In the genomic region with DNA sequence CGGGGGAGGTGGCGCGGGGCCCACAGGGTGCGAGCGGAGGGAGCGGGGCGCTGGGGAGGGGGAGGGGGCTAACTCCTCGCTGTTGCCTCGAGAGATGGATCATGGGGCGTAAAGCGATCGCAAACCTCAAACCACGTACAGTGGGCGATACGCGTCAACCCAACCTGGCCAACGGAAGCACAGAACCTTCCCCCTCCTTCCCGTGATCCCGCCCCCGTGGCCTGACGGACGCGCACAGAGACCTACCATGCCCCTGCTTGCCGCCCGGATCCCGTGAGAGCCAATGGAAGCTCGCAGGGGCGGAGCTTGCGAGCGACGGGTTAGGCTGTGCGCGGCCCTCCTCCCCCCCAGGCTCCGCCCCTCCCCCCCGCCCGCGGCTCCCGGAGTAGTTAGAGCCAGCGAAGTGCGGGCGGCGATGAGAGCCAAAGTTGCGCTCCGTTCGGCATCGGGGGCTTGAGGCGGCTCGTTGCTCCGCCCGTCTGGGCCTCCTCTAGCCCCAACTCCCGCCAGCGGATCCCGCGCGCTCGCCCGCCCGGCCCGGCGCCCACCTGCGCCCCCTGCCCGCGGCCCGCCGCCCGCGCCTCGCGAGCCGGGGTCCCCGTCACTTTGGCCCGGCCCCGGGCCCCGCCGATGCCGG, we compare ENCODE assay signal across 8 mouse cellular contexts. TPM values are rescaled to one million over a fixed set of nuclear protein-coding genes. Genes with fewer than 3 reads are reported as not detected.
DNase-seq lines count a peak whose midpoint lies in the region; ATAC-seq lines count a peak whose summit lies in the region.

Rcor1 (plus strand) TSS at position 376 of the 637 bp plus-strand sequence.

- peak within 1 kb of the TSS; percentile 95 for H3K4me3 ChIP-seq in forebrain, embryonic 14.5 days (ENCODE audit: low read depth, low read length)
- peak within 1 kb of the TSS; percentile 91 for H3K4me3 ChIP-seq in neural tube, embryonic 15.5 days (replicated peaks)

- intact Hi-C loops in heart, postnatal 14 days (cut with DNase I), result loop anchor here (2.0 kb wide), 1 partner anchor 46 kb away; no protein-coding TSS in a partner anchor

- WGBS in forebrain, embryonic 14.5 days, result under 1% methylated on average over 36 of the region's 76 CpGs
- under 1% methylated on average over 49 of the region's 76 CpGs for WGBS in neural tube, embryonic 15.5 days

- H3K36me3 ChIP-seq in forebrain, embryonic 14.5 days (ENCODE audit: control insufficient read depth, insufficient read depth, low read length), result no peaks in the 10 kb centered on the region
- H3K36me3 ChIP-seq in neural tube, embryonic 15.5 days, result 0 out of 2 replicates have a peak, but pooled peaks cover 5% of the 10 kb centered on the region

- H3K9ac ChIP-seq in forebrain, embryonic 14.5 days (ENCODE audit: low read length), result peak within 1 kb of the TSS; percentile 89
- H3K9ac ChIP-seq in neural tube, embryonic 15.5 days (replicated peaks), result peak within 1 kb of the TSS; percentile 80

- no peaks in the 10 kb centered on the region for H3K9me3 ChIP-seq in forebrain, embryonic 14.5 days (replicated peaks; ENCODE audit: control insufficient read depth, low read length)
- no peaks in the 10 kb centered on the region for H3K9me3 ChIP-seq in neural tube, embryonic 15.5 days (replicated peaks)

- peak; percentile 99 for DNase-seq in ES-CJ7 (ENCODE audit: low read depth, low spot score)
- DNase-seq in cerebellum, adult 11 months, result peak; percentile 99
- DNase-seq in forebrain, embryonic 14.5 days (ENCODE audit: low spot score), result peak; percentile 100
- peak; percentile 99 for DNase-seq in heart, postnatal 14 days
- DNase-seq in layer of hippocampus, adult 11-12 months (ENCODE audit: low spot score), result peak; percentile 99
- peak; percentile 100 for DNase-seq in lung, adult 18-20 months
- peak; percentile 99 for DNase-seq in testis, postnatal 14 days (ENCODE audit: low spot score)

- H3K27me3 ChIP-seq in forebrain, embryonic 14.5 days (replicated peaks; ENCODE audit: control insufficient read depth, insufficient read depth, low read length), result no peaks in the 10 kb centered on the region
- no peaks in the 10 kb centered on the region for H3K27me3 ChIP-seq in neural tube, embryonic 15.5 days (replicated peaks)

- H3K4me2 ChIP-seq in forebrain, embryonic 14.5 days (ENCODE audit: low read length), result peak within 1 kb of the TSS; percentile 90
- H3K4me2 ChIP-seq in neural tube, embryonic 15.5 days, result peak within 1 kb of the TSS; percentile 97

- H3K27ac ChIP-seq in forebrain, embryonic 14.5 days (ENCODE audit: low read depth, low read length), result peak within 1 kb of the TSS; percentile 99
- H3K27ac ChIP-seq in neural tube, embryonic 15.5 days (replicated peaks), result peak within 1 kb of the TSS; percentile 99

- H3K4me1 ChIP-seq in forebrain, embryonic 14.5 days (ENCODE audit: control insufficient read depth, insufficient read depth, low read length), result peaks cover 15% of the 10 kb centered on the region
- peaks cover 26% of the 10 kb centered on the region for H3K4me1 ChIP-seq in neural tube, embryonic 15.5 days

- ATAC-seq in forebrain, embryonic 14.5 days, result peak; percentile 97
- ATAC-seq in neural tube, embryonic 15.5 days (ENCODE audit: low FRiP score), result peak; percentile 98

RNA-seq across cellular contexts. Expression of gene Rcor1, which starts in this region (rescaled TPM):
- 8.5 and 9.7 TPM in 2 replicates for polyA plus RNA-seq in forebrain, embryonic 14.5 days (2014; fragmentation: Nextera tagmentation; extraction: Ambion mirVana)
- total RNA-seq in heart, postnatal 14 days (2021), result 10 to 100 TPM; 22.0 to 22.3 TPM
- polyA plus RNA-seq in neural tube, embryonic 15.5 days (2015; fragmentation: Nextera tagmentation; extraction: Ambion mirVana), result 4.5 and 6.0 TPM in 2 replicates

Comparison
In these comparisons a context has a peak if more than half of its experiments do, and no peak if none do; other contexts are left out.
1. Peak in every context shown above with its lines: DNase-seq, ATAC-seq, H3K4me3 ChIP-seq and H3K27ac ChIP-seq.